Mouse (Mus musculus) cerebral cortex, adult 2 months (tissue): ENCODE measurements around the gene Ltb4r1.

ENCODE experiments used
- WGBS: fragments of 180-500 bp; shearing (Covaris S2); methylation state at CpG from one replicate; pipeline ENCODE4 v1.1.7; 2018; 5-methylcytosine and 5-hydroxymethylcytosine counted together

Gene Ltb4r1

GRCm38 (mm10) chr14:55765696-55766095 is at the start of gene Ltb4r1:
TSS of gene Ltb4r1 (plus strand) at chr14:55765962.
- WGBS: 81% methylated on average over 4 of the region's 4 CpGs

GRCm38 (mm10) chr14:55716271-55716670 is 49.5 kb upstream of the Ltb4r1 start:
- WGBS: 97% methylated on average over 6 of the region's 6 CpGs

GRCm38 (mm10) chr14:55716884-55717283 is 48.9 kb upstream of the Ltb4r1 start:
- 81% methylated on average over 8 of the region's 8 CpGs for WGBS

GRCm38 (mm10) chr14:55719737-55720136 is 46.0 kb upstream of the Ltb4r1 start:
- WGBS: 78% methylated on average over 6 of the region's 6 CpGs

- WGBS: 91% methylated on average over 12 of the region's 12 CpGs
Measured at GRCm38 (mm10) chr14:55720666-55721065, 45.1 kb upstream of the Ltb4r1 start.

- 78% methylated on average over 6 of the region's 6 CpGs for WGBS
Measured at GRCm38 (mm10) chr14:55721076-55721475, 44.7 kb upstream of the Ltb4r1 start.

GRCm38 (mm10) chr14:55721700-55722437 is 43.9 kb upstream of the Ltb4r1 start, which contains the start of gene Rabggta:
TSS of gene Rabggta (minus strand) at chr14:55722263.
- under 1% methylated on average over 50 of the region's 50 CpGs for WGBS

GRCm38 (mm10) chr14:55722438-55722945 is 43.3 kb upstream of the Ltb4r1 start:
- 32% methylated on average over 8 of the region's 8 CpGs for WGBS

GRCm38 (mm10) chr14:55723433-55723832 is 42.3 kb upstream of the Ltb4r1 start:
- 77% methylated on average over 7 of the region's 7 CpGs for WGBS

- 55% methylated on average over 8 of the region's 8 CpGs for WGBS
Measured at GRCm38 (mm10) chr14:55724411-55724871, 41.3 kb upstream of the Ltb4r1 start.

GRCm38 (mm10) chr14:55727889-55728685 is 37.7 kb upstream of the Ltb4r1 start:
- 67% methylated on average over 8 of the region's 8 CpGs for WGBS

GRCm38 (mm10) chr14:55730116-55730515 is 35.6 kb upstream of the Ltb4r1 start:
- WGBS: 50% methylated on average over 7 of the region's 7 CpGs

GRCm38 (mm10) chr14:55730531-55731032 is 35.2 kb upstream of the Ltb4r1 start:
- WGBS: 36% methylated on average over 7 of the region's 7 CpGs

- 81% methylated on average over 10 of the region's 10 CpGs for WGBS
Measured at GRCm38 (mm10) chr14:55733889-55734288, 31.9 kb upstream of the Ltb4r1 start.

GRCm38 (mm10) chr14:55734869-55735268 is 30.9 kb upstream of the Ltb4r1 start:
- 81% methylated on average over 7 of the region's 7 CpGs for whole genome bisulfite sequencing

- WGBS: 77% methylated on average over 3 of the region's 3 CpGs
Measured at GRCm38 (mm10) chr14:55735334-55735733, 30.4 kb upstream of the Ltb4r1 start.

- WGBS: 81% methylated on average over 4 of the region's 4 CpGs
Measured at GRCm38 (mm10) chr14:55735758-55736157, 30.0 kb upstream of the Ltb4r1 start.

GRCm38 (mm10) chr14:55737086-55737687 is 28.6 kb upstream of the Ltb4r1 start:
- WGBS: 92% methylated on average over 9 of the region's 9 CpGs

- 14% methylated on average over 10 of the region's 10 CpGs for WGBS
Measured at GRCm38 (mm10) chr14:55743711-55744110, 22.1 kb upstream of the Ltb4r1 start.

GRCm38 (mm10) chr14:55745180-55745860 is 20.4 kb upstream of the Ltb4r1 start, which contains the start of the genes Dhrs1 and Nop9:
TSS of gene Dhrs1 (minus strand) at chr14:55745690.
TSS of gene Nop9 (plus strand) at chr14:55745693.
- WGBS: under 1% methylated on average over 47 of the region's 48 CpGs

GRCm38 (mm10) chr14:55745861-55746237 is 19.9 kb upstream of the Ltb4r1 start:
- under 1% methylated on average over 31 of the region's 31 CpGs for WGBS
